Mouse (Mus musculus) forebrain, postnatal 0 days (tissue): Measurements from ENCODE around the gene Tcte2. TPM values are rescaled to one million over a fixed set of nuclear protein-coding genes. Genes with fewer than 3 reads are reported as not detected.
"Not testable (repeated sequence)": the region's sequence is repeated elsewhere in the genome, so short reads cannot be mapped to it uniquely, and the experiment has no call there.

Source experiments
- ATAC-seq: fragments of 200-750 bp; cut with Nextera tagmentation; 2 replicates; pipeline ENCODE4 v1.8.0; 2017; ENCODE audit warnings: mild to moderate bottlenecking, moderate library complexity
- DNase-seq: peaks from one replicate; pipeline ENCODE4 v3.0.0-alpha.2; 2015
- H3K27ac ChIP-seq: fragments of 300-500 bp; sonication (generic); 2 replicates; pipeline ENCODE4 v1.5.1; 2014; ENCODE audit warnings: low read depth, mild to moderate bottlenecking, antibody characterized with exemption, low read length, moderate library complexity, mixed read lengths
- H3K27me3 ChIP-seq: fragments of 300-500 bp; sonication (generic); 2 replicates; pipeline ENCODE4 v1.6.1; 2014; ENCODE audit warnings: mild to moderate bottlenecking, low read length, mixed read lengths; ENCODE audit not compliant: insufficient read depth
- H3K36me3 ChIP-seq: fragments of 300-500 bp; sonication (generic); 2 replicates; pipeline ENCODE4 v1.6.1; 2014; ENCODE audit warnings: mild to moderate bottlenecking, moderate library complexity; ENCODE audit not compliant: insufficient read depth
- H3K4me1 ChIP-seq: fragments of 300-500 bp; sonication (generic); 2 replicates; pipeline ENCODE4 v1.6.1; 2014; ENCODE audit warnings: antibody characterized with exemption; ENCODE audit not compliant: insufficient read depth
- H3K4me2 ChIP-seq: fragments of 300-500 bp; sonication (generic); 2 replicates; pipeline ENCODE4 v1.6.1; 2014; ENCODE audit warnings: low read depth, mild to moderate bottlenecking, moderate library complexity
- H3K4me3 ChIP-seq: fragments of 300-500 bp; sonication (generic); 2 replicates; pipeline ENCODE4 v1.5.1; 2014; ENCODE audit warnings: low read depth, low read length, mixed read lengths
- H3K9ac ChIP-seq: fragments of 300-500 bp; sonication (generic); 2 replicates; pipeline ENCODE4 v1.6.1; 2014; ENCODE audit warnings: mild to moderate bottlenecking
- H3K9me3 ChIP-seq: fragments of 300-500 bp; sonication (generic); 2 replicates; pipeline ENCODE4 v1.6.1; 2016; ENCODE audit warnings: low read length
- CTCF ChIP-seq: sonication (generic); IDR thresholded peaks from 2 replicates; pipeline ENCODE4 v1.5.1; 2016; ENCODE audit warnings: antibody characterized with exemption, control low read depth, low read depth
- WGBS: fragments of 180-500 bp; shearing (Covaris S2); extraction: QIAGEN DNeasy Blood & Tissue Kit; methylation state at CpG from one replicate; pipeline ENCODE4 v1.1.7; 2014; 5-methylcytosine and 5-hydroxymethylcytosine counted together
- polyA plus RNA-seq: library from polyadenylated mRNA; unstranded; fragments of >200 nt; fragmentation: Nextera tagmentation; extraction: Ambion mirVana; gene quantifications from 2 replicates; pipeline ENCODE4 v1.2.1, GENCODE M21; 2015
- total RNA-seq: library from RNA; depleted of rRNA; stranded (reverse); fragments of >200 nt; gene quantifications from 2 replicates; pipeline ENCODE4 v1.2.3, GENCODE M21; 2014

Tcte2 gene
- total and polyA plus RNA-seq, 2 experiments from 2014 or later, result 10.7 to 22.9 TPM

DNA sequence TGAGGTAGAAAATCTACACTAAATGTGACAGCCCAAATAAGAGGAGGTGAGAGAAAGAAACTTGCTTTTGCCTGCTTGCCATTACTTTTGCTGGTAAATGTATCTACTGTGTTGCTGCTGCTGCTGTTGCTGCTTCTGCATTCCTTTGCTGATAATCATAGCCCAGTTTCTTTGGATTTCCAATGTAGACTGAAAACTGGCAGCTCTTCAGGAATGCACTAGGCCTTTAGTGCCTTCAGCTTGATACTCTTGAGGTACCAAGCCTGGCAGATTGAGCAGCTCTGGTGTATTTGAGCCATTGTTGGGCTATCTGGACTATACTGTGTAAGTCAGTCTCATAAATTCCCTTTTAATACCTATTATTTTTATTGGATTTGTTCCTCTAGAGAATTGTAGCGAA, 17.2 kb upstream of the Tcte2 start:
- Histone ChIP-seq H3K27ac (no peak overlapping the region), H3K9me3 (no peaks in the 10 kb centered on the region), H3K4me2 (no peak overlapping the region), H3K9ac (no peak overlapping the region), H3K36me3 (no peaks in the 10 kb centered on the region), H3K4me1 (no peaks in the 10 kb centered on the region), H3K27me3 (no peaks in the 10 kb centered on the region), H3K4me3 (no peak overlapping the region)
- WGBS, result 100% methylated on average over 1 of the region's 1 CpGs
- ATAC-seq (no peak), DNase-seq (no peak)
- no peak for TF ChIP-seq CTCF

DNA sequence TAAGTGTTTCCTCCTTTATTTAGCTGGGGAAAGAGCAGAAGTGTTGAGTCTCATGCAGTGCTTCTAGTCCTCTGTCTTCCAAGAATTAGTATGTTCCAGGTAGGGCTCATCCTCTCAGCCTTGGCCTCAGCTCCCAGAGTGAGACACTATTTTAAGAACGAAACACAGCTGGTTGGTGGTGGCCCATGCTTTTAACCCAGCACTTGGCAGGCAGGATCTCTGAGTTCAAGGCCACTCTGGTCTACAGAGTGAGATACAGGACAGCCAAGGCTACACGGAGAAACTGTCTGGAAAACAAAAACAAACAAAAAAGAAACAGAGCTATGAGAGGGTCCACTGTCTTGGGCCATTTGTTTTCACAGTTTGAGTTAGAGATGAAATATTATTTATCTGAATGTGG, 16.1 kb upstream of the Tcte2 start:
- no peaks in the 10 kb centered on the region for H3K4me1 ChIP-seq
- ATAC-seq (no peak), DNase-seq (no peak)
- H3K27ac ChIP-seq, result no peak overlapping the region
- H3K9ac ChIP-seq, result no peak overlapping the region
- no peak for TF ChIP-seq CTCF
- H3K27me3 ChIP-seq, result no peaks in the 10 kb centered on the region
- no peaks in the 10 kb centered on the region for H3K36me3 ChIP-seq
- H3K4me2 ChIP-seq, result no peak overlapping the region
- H3K9me3 ChIP-seq, result no peaks in the 10 kb centered on the region
- 83% methylated on average over 2 of the region's 2 CpGs for WGBS
- no peak overlapping the region for H3K4me3 ChIP-seq

DNA sequence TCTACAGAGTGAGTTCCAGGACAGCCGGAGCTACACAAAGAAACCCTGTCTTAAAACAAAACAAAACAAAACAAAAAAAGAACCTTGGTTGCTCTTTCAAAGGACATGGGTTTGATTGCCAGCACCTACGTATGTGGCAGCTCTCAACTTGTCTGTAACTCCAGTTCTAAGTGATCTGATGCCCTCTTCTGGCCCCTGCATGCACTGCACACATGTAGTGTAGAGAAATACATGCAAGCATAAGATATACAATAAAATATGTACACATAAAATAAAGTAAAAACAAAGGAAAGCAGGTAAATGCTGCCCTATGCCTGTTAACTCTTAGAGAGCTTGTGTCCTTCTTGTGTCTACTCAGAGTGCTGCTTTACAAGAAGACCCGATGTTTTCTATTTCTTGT, 7.6 kb upstream of the Tcte2 start:
- TF ChIP-seq CTCF, result peak; percentile 58

DNA sequence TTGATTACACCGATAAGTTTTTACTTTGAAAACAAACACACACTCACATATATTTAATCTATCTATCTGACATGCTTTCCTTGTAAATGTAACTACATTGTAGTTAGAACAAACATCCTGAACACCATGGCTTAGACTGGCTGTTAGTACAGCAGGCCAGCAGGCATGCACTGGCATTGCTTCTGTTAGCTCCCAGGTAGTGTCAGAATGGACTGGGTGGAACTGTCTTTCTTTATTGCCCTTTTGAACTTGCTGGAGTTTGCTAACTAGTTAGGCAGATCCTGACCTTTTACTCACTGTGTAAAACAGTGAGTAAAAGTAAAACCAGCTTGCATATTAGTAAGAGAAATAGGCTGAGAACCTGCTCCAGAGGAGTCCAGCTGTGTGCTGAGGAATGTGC, 6.9 kb upstream of the Tcte2 start:
- no peaks in the 10 kb centered on the region for H3K27me3 ChIP-seq
- H3K9ac ChIP-seq, result no peak overlapping the region
- H3K27ac ChIP-seq, result no peak overlapping the region
- TF ChIP-seq CTCF, result no peak
- no peak overlapping the region for H3K4me3 ChIP-seq
- no peaks in the 10 kb centered on the region for H3K9me3 ChIP-seq
- ATAC-seq, result no peak
- H3K4me2 ChIP-seq, result no peak overlapping the region
- H3K4me1 ChIP-seq, result no peaks in the 10 kb centered on the region
- H3K36me3 ChIP-seq, result no peaks in the 10 kb centered on the region
- WGBS, result 94% methylated on average over 1 of the region's 1 CpGs
- no peak for DNase-seq

More for the DNA sequence above, 7.6 kb upstream of the Tcte2 start:
- no peaks in the 10 kb centered on the region for H3K36me3 ChIP-seq
- ATAC-seq (no peak), DNase-seq (no peak)
- H3K4me2 ChIP-seq, result no peak overlapping the region
- H3K4me1 ChIP-seq, result no peaks in the 10 kb centered on the region
- H3K27me3 ChIP-seq, result no peaks in the 10 kb centered on the region
- WGBS, result 88% methylated on average over 3 of the region's 3 CpGs
- no peaks in the 10 kb centered on the region for H3K9me3 ChIP-seq
- H3K9ac ChIP-seq, result no peak overlapping the region
- no peak overlapping the region for H3K27ac ChIP-seq
- H3K4me3 ChIP-seq, result no peak overlapping the region

DNA sequence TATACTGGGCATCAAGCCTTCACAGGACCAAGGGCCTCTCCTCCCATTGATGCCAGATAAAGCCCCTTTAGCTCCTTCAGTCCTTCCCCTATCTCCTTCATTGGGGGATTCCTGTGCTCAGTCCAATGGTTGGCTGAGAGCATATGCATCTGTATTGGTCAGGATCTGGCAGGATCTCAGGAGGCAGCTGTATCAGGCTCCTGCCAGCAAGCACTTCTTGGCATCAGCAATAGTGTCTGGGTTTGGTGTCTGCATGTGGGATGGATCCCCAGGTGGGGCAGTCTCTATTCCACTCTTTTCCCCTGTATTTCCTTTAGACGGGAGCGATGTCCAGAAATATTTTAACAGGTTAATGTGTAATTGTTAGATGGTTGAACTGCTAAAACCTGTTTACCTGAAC, 3.3 kb upstream of the Tcte2 start:
- H3K4me1 ChIP-seq, H3K27ac ChIP-seq, H3K36me3 ChIP-seq, H3K27me3 ChIP-seq, H3K4me2 ChIP-seq, H3K9me3 ChIP-seq, H3K4me3 ChIP-seq, ATAC-seq, DNase-seq, H3K9ac ChIP-seq: not testable (repeated sequence)
- 84% methylated on average over 2 of the region's 2 CpGs for WGBS

DNA sequence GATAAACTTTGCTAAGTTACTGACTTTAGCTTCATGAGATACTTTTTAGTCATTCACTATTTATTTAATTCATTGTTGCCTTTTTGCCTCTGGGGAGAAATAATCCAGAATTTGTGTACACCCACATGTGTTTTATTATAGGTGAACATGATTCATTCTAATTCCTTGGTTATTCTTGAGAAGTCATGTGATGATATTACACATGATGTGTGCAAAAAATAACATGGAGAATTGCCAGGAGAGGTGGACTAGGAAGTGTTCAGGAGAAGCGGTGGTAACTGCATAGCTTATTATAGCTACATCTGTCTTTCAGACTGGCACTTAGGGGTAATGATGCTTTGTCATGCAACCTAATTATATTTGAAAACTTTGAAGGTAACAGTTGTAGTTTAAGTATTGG, 2.2 kb upstream of the Tcte2 start:
- Histone ChIP-seq H3K27me3 (no peaks in the 10 kb centered on the region), H3K4me3 (no peak overlapping the region), H3K4me2 (no peak overlapping the region), H3K27ac (no peak overlapping the region), H3K36me3 (no peaks in the 10 kb centered on the region), H3K9me3 (no peaks in the 10 kb centered on the region), H3K9ac (no peak overlapping the region), H3K4me1 (0 out of 2 replicates have a peak, but pooled peaks cover 5% of the 10 kb centered on the region)
- TF ChIP-seq CTCF, result no peak
- DNase-seq (no peak), ATAC-seq (no peak)
- 60% methylated on average over 1 of the region's 1 CpGs for WGBS

DNA sequence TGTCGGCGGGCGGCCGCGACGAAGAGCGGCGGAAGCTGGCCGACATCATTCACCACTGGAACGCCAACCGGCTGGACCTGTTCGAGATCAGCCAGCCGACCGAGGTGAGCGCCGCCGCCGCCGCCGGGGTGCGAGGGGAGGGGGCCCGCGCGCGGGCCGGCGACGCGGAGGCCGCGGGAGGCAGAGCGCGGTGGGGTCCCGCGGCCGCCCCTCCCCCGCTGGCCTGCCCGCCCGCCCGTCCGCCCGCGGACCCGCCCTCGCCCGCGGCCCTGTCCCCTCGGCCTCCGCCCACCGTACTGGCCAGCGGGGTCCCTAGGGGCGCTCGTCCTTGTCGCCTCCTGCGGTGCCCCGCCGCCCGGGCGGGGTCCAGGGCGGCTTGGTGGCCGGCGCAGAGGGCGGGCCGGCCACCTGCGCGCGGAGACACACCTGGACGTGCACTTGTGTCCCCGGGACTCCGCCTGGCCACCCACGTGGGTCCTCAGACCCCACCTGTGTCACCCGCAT, 898 bp downstream of the Tcte2 start:
- H3K9me3 ChIP-seq, result no peaks in the 10 kb centered on the region
- peak overlapping the region; percentile 78 for H3K4me2 ChIP-seq
- peak overlapping the region; percentile 99 for H3K27ac ChIP-seq
- H3K36me3 ChIP-seq, result no peaks in the 10 kb centered on the region
- H3K4me3 ChIP-seq, result peak overlapping the region; percentile 98
- H3K9ac ChIP-seq, result peak overlapping the region; percentile 100
- ATAC-seq (peak; percentile 14), DNase-seq (no peak)
- peaks cover 12% of the 10 kb centered on the region; the same call in 1 of the 2 replicates for H3K4me1 ChIP-seq
- TF ChIP-seq CTCF, result no peak
- H3K27me3 ChIP-seq, result no peaks in the 10 kb centered on the region
- WGBS, result under 1% methylated on average over 37 of the region's 72 CpGs
